Mouse (Mus musculus) liver, adult 2 months (tissue): Measurements from ENCODE around the gene Ripply3. TPM values are rescaled to one million over a fixed set of nuclear protein-coding genes. Genes with fewer than 3 reads are reported as not detected.

ENCODE experiments used
- DNase-seq: peaks from one replicate; pipeline ENCODE4 v3.0.0-alpha.2; 2011; ENCODE audit warnings: low read depth, low spot score; ENCODE audit errors: extremely low read depth
- H3K27ac ChIP-seq: fragments of 200-500 bp; replicated peaks from 2 replicates; pipeline ENCODE4 v1.5.1; 2012; ENCODE audit warnings: low read depth, mild to moderate bottlenecking, control low read depth, inconsistent platforms, low read length; ENCODE audit not compliant: insufficient read depth
- H3K27me3 ChIP-seq: fragments of 200-500 bp; 2 replicates; pipeline ENCODE4 v1.6.1; 2012; ENCODE audit warnings: mild to moderate bottlenecking, moderate library complexity, low read length, inconsistent platforms; ENCODE audit not compliant: control insufficient read depth, insufficient read depth
- H3K36me3 ChIP-seq: fragments of 200-500 bp; 2 replicates; pipeline ENCODE4 v1.6.1; 2012; ENCODE audit warnings: low read length, inconsistent platforms; ENCODE audit not compliant: control insufficient read depth, insufficient read depth
- H3K4me1 ChIP-seq: fragments of 200-500 bp; 2 replicates; pipeline ENCODE4 v1.6.1; 2011; ENCODE audit warnings: low read length; ENCODE audit not compliant: control insufficient read depth, insufficient read depth
- H3K4me3 ChIP-seq: fragments of 200-500 bp; 2 replicates; pipeline ENCODE4 v1.5.1; 2011; ENCODE audit warnings: low read depth, mild to moderate bottlenecking, control low read depth, low read length, moderate library complexity; ENCODE audit not compliant: insufficient read depth
- H3K79me2 ChIP-seq: fragments of 200-500 bp; 2 replicates; pipeline ENCODE4 v1.6.1; 2012; ENCODE audit warnings: inconsistent platforms, mild to moderate bottlenecking, low read length, moderate library complexity; ENCODE audit not compliant: control insufficient read depth, insufficient read depth
- H3K9ac ChIP-seq: fragments of 200-500 bp; 2 replicates; pipeline ENCODE4 v1.6.1; 2012; ENCODE audit warnings: low read depth, mild to moderate bottlenecking, control low read depth, inconsistent platforms, low read length
- CTCF ChIP-seq: fragments of 200-500 bp; IDR thresholded peaks from 2 replicates; pipeline ENCODE4 v1.5.1; 2011; ENCODE audit warnings: low read depth, low read length, control low read depth
- POLR2A ChIP-seq: fragments of 200-500 bp; IDR thresholded peaks from 2 replicates; pipeline ENCODE4 v1.6.1; 2011; ENCODE audit warnings: low read length, control low read depth; ENCODE audit not compliant: insufficient read depth; ENCODE audit errors: extremely low read depth
- WGBS: fragments of 180-500 bp; shearing (Covaris S2); methylation state at CpG from one replicate; pipeline ENCODE4 v1.1.7; 2018; 5-methylcytosine and 5-hydroxymethylcytosine counted together
- polyA plus RNA-seq: library from polyadenylated mRNA; depleted of rRNA; stranded (reverse); fragments of >200 nt; gene quantifications from 2 replicates; pipeline ENCODE4 v1.2.3, GENCODE M21; 2012; rRNA removed
- total RNA-seq: library from RNA; depleted of rRNA; stranded (reverse); fragments of >200 nt; gene quantifications from 2 replicates; pipeline ENCODE4 v1.2.3, GENCODE M21; 2014; rRNA removed

The Ripply3 gene
- total RNA-seq (0.74 and 1.6 TPM in 2 replicates), polyA plus RNA-seq (0.99 and 1.1 TPM in 2 replicates)

- Histone ChIP-seq H3K79me2 (no peaks in the 10 kb centered on the region), H3K4me1 (peaks cover 3% of the 10 kb centered on the region; the same call in 1 of the 2 replicates), H3K36me3 (no peaks in the 10 kb centered on the region), H3K27me3 (no peaks in the 10 kb centered on the region), H3K9ac (peak within 1 kb of the TSS; percentile 73), H3K27ac (peak within 1 kb of the TSS; percentile 35), H3K4me3 (peak within 1 kb of the TSS; percentile 65)
- TF ChIP-seq POLR2A (peak; percentile 26; the same call in 1 of the 2 replicates), CTCF (no peak)
- 2% methylated on average over 63 of the region's 63 CpGs for WGBS
- no peak for DNase-seq
These were observed at the start of gene Ripply3 for GRCm38 (mm10) chr16:94327781-94328711. Gene Ripply3, plus strand, starts transcription at chr16:94328420.

DNA sequence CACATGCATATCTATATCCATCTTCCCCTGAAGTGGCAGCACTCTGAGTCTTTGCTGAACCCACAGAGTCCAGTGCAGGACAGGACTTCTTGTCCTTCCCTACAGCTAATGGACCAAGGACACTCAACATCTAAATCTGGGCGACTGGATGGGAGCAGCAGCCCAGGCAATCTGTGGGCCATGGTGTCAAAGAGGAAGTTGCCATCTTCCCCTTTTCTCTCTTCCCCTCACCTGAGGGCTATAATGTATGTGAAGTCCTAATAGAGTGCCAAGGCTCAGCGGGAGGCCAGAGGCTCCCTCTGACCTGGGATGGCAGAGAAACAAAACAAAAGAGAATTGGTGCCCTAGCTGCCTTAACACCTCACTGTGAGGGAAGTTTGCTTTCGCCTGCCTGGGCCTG, 44.2 kb upstream of the Ripply3 start:
- Histone ChIP-seq H3K36me3 (peaks cover 3% of the 10 kb centered on the region; the same call in 1 of the 2 replicates), H3K4me1 (no peaks in the 10 kb centered on the region), H3K79me2 (no peaks in the 10 kb centered on the region), H3K4me3 (no peak overlapping the region), H3K9ac (no peak overlapping the region), H3K27me3 (no peaks in the 10 kb centered on the region), H3K27ac (no peak overlapping the region)
- no peak for TF ChIP-seq POLR2A
- TF ChIP-seq CTCF: no peak
- no peak for DNase-seq
- WGBS: 91% methylated on average over 3 of the region's 3 CpGs

DNA sequence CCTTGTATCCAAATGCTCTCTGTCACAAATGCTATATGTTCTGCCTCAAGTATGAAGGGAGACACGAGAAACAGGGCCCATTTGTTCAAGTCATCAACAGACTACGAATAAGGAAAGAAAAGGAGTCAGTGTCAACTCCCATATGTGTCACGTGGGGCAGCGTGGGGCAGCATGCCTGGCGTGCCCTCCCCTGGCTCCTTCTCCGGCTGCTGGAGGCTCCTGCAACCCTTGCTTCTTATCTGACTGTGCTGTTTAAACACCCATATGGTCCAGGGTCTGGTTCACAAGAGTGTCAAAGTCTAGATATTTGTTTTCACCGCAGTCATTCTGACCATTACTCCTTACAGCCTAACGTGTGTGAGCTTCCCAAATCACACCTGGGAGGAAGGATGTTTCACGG, 40.4 kb upstream of the Ripply3 start:
- no peak for DNase-seq
- Histone ChIP-seq H3K36me3 (no peaks in the 10 kb centered on the region), H3K9ac (no peak overlapping the region), H3K79me2 (no peaks in the 10 kb centered on the region), H3K4me3 (no peak overlapping the region), H3K4me1 (peaks cover 15% of the 10 kb centered on the region), H3K27ac (no peak overlapping the region), H3K27me3 (no peaks in the 10 kb centered on the region)
- no peak for TF ChIP-seq CTCF
- no peak for TF ChIP-seq POLR2A
- WGBS: 87% methylated on average over 9 of the region's 9 CpGs

GRCm38 (mm10) chr16:94289138-94290072, 38.8 kb upstream of the Ripply3 start:
- Histone ChIP-seq H3K27me3 (no peaks in the 10 kb centered on the region), H3K36me3 (no peaks in the 10 kb centered on the region), H3K4me1 (peaks cover 15% of the 10 kb centered on the region), H3K9ac (peak overlapping the region; percentile 92), H3K79me2 (no peaks in the 10 kb centered on the region), H3K27ac (0 out of 2 replicates have a peak overlapping the region, but pooled peaks have one; percentile 4), H3K4me3 (peak overlapping the region; percentile 80)
- DNase-seq: peak; percentile 14
- TF ChIP-seq POLR2A: no peak
- WGBS: 19% methylated on average over 29 of the region's 39 CpGs

GRCm38 (mm10) chr16:94290073-94290999, 37.9 kb upstream of the Ripply3 start:
- DNase-seq: peak; percentile 41
- peak overlapping the region; percentile 80 for H3K4me3 ChIP-seq
- H3K27ac ChIP-seq: peak overlapping the region; percentile 10; the same call in 1 of the 2 replicates
- H3K9ac ChIP-seq: peak overlapping the region; percentile 92
- H3K4me1 ChIP-seq: peaks cover 15% of the 10 kb centered on the region
- peak; percentile 43; the same call in 1 of the 2 replicates for TF ChIP-seq POLR2A
- TF ChIP-seq CTCF: no peak
- WGBS: 2% methylated on average over 52 of the region's 52 CpGs
- H3K36me3 ChIP-seq: no peaks in the 10 kb centered on the region
- no peaks in the 10 kb centered on the region for H3K79me2 ChIP-seq
- no peaks in the 10 kb centered on the region for H3K27me3 ChIP-seq
